Mouse (Mus musculus): Measurements from ENCODE around the gene Adar. TPM values are rescaled to one million over a fixed set of nuclear protein-coding genes. Genes with fewer than 3 reads are reported as not detected.

The Adar gene
- polyA plus RNA-seq, 1 experiment = 111 TPM

- no peak for TF ChIP-seq CTCF (IDR thresholded peaks at IDR 0.05; ENCODE audit: extremely low read depth, insufficient read depth, low read length)
- TF ChIP-seq POLR2A (IDR thresholded peaks at IDR 0.05; ENCODE audit: extremely low read depth, insufficient read depth, low read length) = peak; percentile 31; the same call in 1 of the 2 replicates
- peak overlapping the region; percentile 19; the same call in 1 of the 2 replicates for H3K4me3 ChIP-seq (ENCODE audit: insufficient read depth, low read length)
- H3K4me1 ChIP-seq (ENCODE audit: control insufficient read depth, insufficient read depth, low read length) = no peaks in the 10 kb centered on the region
- H3K27ac ChIP-seq (ENCODE audit: insufficient read depth, low read length) = no peak overlapping the region; the same call in 1 of the 2 replicates
Measured at GRCm38 (mm10) chr3:89696152-89696821, 18.5 kb upstream of the Adar start.

GRCm38 (mm10) chr3:89698958-89699357 lies 15.9 kb upstream of the Adar start:
- Histone ChIP-seq H3K4me1 (ENCODE audit: control insufficient read depth, insufficient read depth, low read length) (no peaks in the 10 kb centered on the region), H3K4me3 (ENCODE audit: insufficient read depth, low read length) (no peak overlapping the region), H3K27ac (ENCODE audit: insufficient read depth, low read length) (no peak overlapping the region)
- TF ChIP-seq CTCF (IDR thresholded peaks at IDR 0.05; ENCODE audit: extremely low read depth, insufficient read depth, low read length) (no peak), POLR2A (IDR thresholded peaks at IDR 0.05; ENCODE audit: extremely low read depth, insufficient read depth, low read length) (no peak)

GRCm38 (mm10) chr3:89700461-89700860 lies 14.4 kb upstream of the Adar start:
- no peaks in the 10 kb centered on the region for H3K4me1 ChIP-seq (ENCODE audit: control insufficient read depth, insufficient read depth, low read length)
- H3K27ac ChIP-seq (ENCODE audit: insufficient read depth, low read length) = no peak overlapping the region
- no peak overlapping the region for H3K4me3 ChIP-seq (ENCODE audit: insufficient read depth, low read length)
- TF ChIP-seq POLR2A (IDR thresholded peaks at IDR 0.05; ENCODE audit: extremely low read depth, insufficient read depth, low read length) (no peak), CTCF (IDR thresholded peaks at IDR 0.05; ENCODE audit: extremely low read depth, insufficient read depth, low read length) (no peak)

GRCm38 (mm10) chr3:89703596-89703995 lies 11.2 kb upstream of the Adar start:
- no peak overlapping the region for H3K27ac ChIP-seq (ENCODE audit: insufficient read depth, low read length)

GRCm38 (mm10) chr3:89704064-89704463 lies 10.8 kb upstream of the Adar start:
- TF ChIP-seq CTCF (IDR thresholded peaks at IDR 0.05; ENCODE audit: extremely low read depth, insufficient read depth, low read length) (no peak), POLR2A (IDR thresholded peaks at IDR 0.05; ENCODE audit: extremely low read depth, insufficient read depth, low read length) (no peak)
- no peak overlapping the region for H3K4me3 ChIP-seq (ENCODE audit: insufficient read depth, low read length)
- no peaks in the 10 kb centered on the region for H3K4me1 ChIP-seq (ENCODE audit: control insufficient read depth, insufficient read depth, low read length)
- H3K27ac ChIP-seq (ENCODE audit: insufficient read depth, low read length) = no peak overlapping the region

More at GRCm38 (mm10) chr3:89703596-89703995, 11.2 kb upstream of the Adar start:
- no peaks in the 10 kb centered on the region for H3K4me1 ChIP-seq (ENCODE audit: control insufficient read depth, insufficient read depth, low read length)
- H3K4me3 ChIP-seq (ENCODE audit: insufficient read depth, low read length) = no peak overlapping the region
- TF ChIP-seq CTCF (IDR thresholded peaks at IDR 0.05; ENCODE audit: extremely low read depth, insufficient read depth, low read length) = no peak
- TF ChIP-seq POLR2A (IDR thresholded peaks at IDR 0.05; ENCODE audit: extremely low read depth, insufficient read depth, low read length) = no peak

- Histone ChIP-seq H3K27ac (ENCODE audit: insufficient read depth, low read length) (peak overlapping the region; percentile 85), H3K4me3 (ENCODE audit: insufficient read depth, low read length) (peak overlapping the region; percentile 85), H3K4me1 (ENCODE audit: control insufficient read depth, insufficient read depth, low read length) (peaks cover 5% of the 10 kb centered on the region; the same call in 1 of the 2 replicates)
- TF ChIP-seq POLR2A (IDR thresholded peaks at IDR 0.05; ENCODE audit: extremely low read depth, insufficient read depth, low read length) (no peak), CTCF (IDR thresholded peaks at IDR 0.05; ENCODE audit: extremely low read depth, insufficient read depth, low read length) (no peak)
Measured at GRCm38 (mm10) chr3:89715207-89715966, 565 bp downstream of the Adar start.

GRCm38 (mm10) chr3:89715967-89716256 lies 1.1 kb downstream of the Adar start:
- peak overlapping the region; percentile 85; the same call in 1 of the 2 replicates for H3K27ac ChIP-seq (ENCODE audit: insufficient read depth, low read length)

GRCm38 (mm10) chr3:89722032-89722431 lies 7.2 kb downstream of the Adar start:
- no peak overlapping the region for H3K4me3 ChIP-seq (ENCODE audit: insufficient read depth, low read length)
- no peak for TF ChIP-seq CTCF (IDR thresholded peaks at IDR 0.05; ENCODE audit: extremely low read depth, insufficient read depth, low read length)
- no peak for TF ChIP-seq POLR2A (IDR thresholded peaks at IDR 0.05; ENCODE audit: extremely low read depth, insufficient read depth, low read length)
- peaks cover 5% of the 10 kb centered on the region for H3K4me1 ChIP-seq (ENCODE audit: control insufficient read depth, insufficient read depth, low read length)
- no peak overlapping the region for H3K27ac ChIP-seq (ENCODE audit: insufficient read depth, low read length)

More at GRCm38 (mm10) chr3:89715967-89716256, 1.1 kb downstream of the Adar start:
- peaks cover 5% of the 10 kb centered on the region; the same call in 1 of the 2 replicates for H3K4me1 ChIP-seq (ENCODE audit: control insufficient read depth, insufficient read depth, low read length)
- TF ChIP-seq POLR2A (IDR thresholded peaks at IDR 0.05; ENCODE audit: extremely low read depth, insufficient read depth, low read length) (no peak), CTCF (IDR thresholded peaks at IDR 0.05; ENCODE audit: extremely low read depth, insufficient read depth, low read length) (no peak)
- H3K4me3 ChIP-seq (ENCODE audit: insufficient read depth, low read length) = peak overlapping the region; percentile 85

- Histone ChIP-seq H3K4me3 (ENCODE audit: insufficient read depth, low read length) (no peak overlapping the region), H3K4me1 (ENCODE audit: control insufficient read depth, insufficient read depth, low read length) (peaks cover 3% of the 10 kb centered on the region), H3K27ac (ENCODE audit: insufficient read depth, low read length) (peak overlapping the region; percentile 23; the same call in 1 of the 2 replicates)
- no peak for TF ChIP-seq CTCF (IDR thresholded peaks at IDR 0.05; ENCODE audit: extremely low read depth, insufficient read depth, low read length)
Measured at GRCm38 (mm10) chr3:89723400-89724084, 8.7 kb downstream of the Adar start.

Measured in cortical plate, adult 2 months (tissue).